Mouse (Mus musculus) cerebellum, adult 2 months (tissue): Measurements from ENCODE around the gene Gsg1l.

Experiments
- CTCF ChIP-seq: fragments of 200-500 bp; IDR thresholded peaks from 2 replicates; pipeline ENCODE4 v1.5.1; 2011; ENCODE audit warnings: low read depth, mild to moderate bottlenecking, control low read depth, low read length, moderate library complexity, borderline replicate concordance; ENCODE audit not compliant: insufficient read depth
- POLR2A ChIP-seq: fragments of 200-500 bp; IDR thresholded peaks from 2 replicates; pipeline ENCODE4 v1.6.1; 2011; ENCODE audit warnings: low read length, control low read depth, borderline replicate concordance; ENCODE audit not compliant: insufficient read depth

- TF ChIP-seq POLR2A: no peak
- no peak for TF ChIP-seq CTCF
These were observed 5.9 kb upstream of the Gsg1l start for GRCm38 (mm10) chr7:126088155-126088554.
